Mouse (Mus musculus) CH12.LX (cell line): ENCODE measurements around the gene Gm17079. TPM values are rescaled to one million over a fixed set of nuclear protein-coding genes. Genes with fewer than 3 reads are reported as not detected.

Experiments
- DNase-seq: peaks from one replicate; pipeline ENCODE4 v3.0.0-alpha.2; 2013; ENCODE audit errors: extremely low read depth
- H3K27ac ChIP-seq: 2 replicates; pipeline ENCODE4 v1.5.1; 2012; ENCODE audit warnings: low read depth, mild to moderate bottlenecking, control low read depth, moderate library complexity; ENCODE audit not compliant: insufficient read depth
- H3K27me3 ChIP-seq: replicated peaks from 2 replicates; pipeline ENCODE3; 2012; ENCODE audit warnings: inconsistent platforms
- H3K36me3 ChIP-seq, 2 experiments: replicated peaks in 1 of 2; 2 replicates each; pipeline versions ENCODE3 to v1.6.1; 2012; ENCODE audit warnings: inconsistent platforms in 1 of 2, low read length in 1 of 2, mild to moderate bottlenecking in 1 of 2, mixed read lengths in 1 of 2, moderate library complexity in 1 of 2; ENCODE audit not compliant: control insufficient read depth in 1 of 2, insufficient read depth in 1 of 2
- H3K4me1 ChIP-seq, 2 experiments: 2 replicates each; pipeline ENCODE4 v1.6.1; 2012; ENCODE audit warnings: inconsistent platforms in 1 of 2, moderate library complexity in 1 of 2; ENCODE audit not compliant: insufficient read depth in 2 of 2, control insufficient read depth in 1 of 2
- H3K4me2 ChIP-seq: 2 replicates; pipeline ENCODE4 v1.6.1; 2012; ENCODE audit warnings: low read depth, mild to moderate bottlenecking, control low read depth; ENCODE audit not compliant: poor library complexity, insufficient read depth, severe bottlenecking
- H3K4me3 ChIP-seq, 3 experiments: fragments of 150-350 bp in 1 of 3; sonication (generic) in 1 of 3; replicated peaks in 1 of 3; 2 replicates each; pipeline versions ENCODE3 to v1.5.1; 2011 to 2012; ENCODE audit warnings: low read depth in 2 of 3, low read length in 2 of 3, mild to moderate bottlenecking in 2 of 3, moderate library complexity in 2 of 3, control low read depth in 1 of 3, improper control_type of control experiment in 1 of 3, inconsistent platforms in 1 of 3, mixed read lengths in 1 of 3; ENCODE audit not compliant: poor library complexity in 1 of 3
- H3K79me2 ChIP-seq: replicated peaks from 2 replicates; pipeline ENCODE4 v1.6.1; 2012; ENCODE audit warnings: mild to moderate bottlenecking, moderate library complexity; ENCODE audit not compliant: control insufficient read depth, poor library complexity, insufficient read depth, severe bottlenecking; ENCODE audit errors: extremely low read depth
- H3K9ac ChIP-seq: 2 replicates; pipeline ENCODE4 v1.6.1; 2012; ENCODE audit warnings: low read depth, mild to moderate bottlenecking, control low read depth, moderate library complexity; ENCODE audit not compliant: insufficient read depth
- H3K9me3 ChIP-seq: replicated peaks from 2 replicates; pipeline ENCODE3; 2012; ENCODE audit warnings: low read length, inconsistent platforms, mixed read lengths
- BHLHE40 ChIP-seq: IDR thresholded peaks from 2 replicates; pipeline ENCODE4 v1.6.1; 2011; ENCODE audit warnings: mild to moderate bottlenecking, low read depth, low read length, improper control_type of control experiment
- CHD1 ChIP-seq: IDR thresholded peaks from 2 replicates; pipeline ENCODE4 v1.6.1; 2012; ENCODE audit warnings: low read depth, low read length, improper control_type of control experiment, inconsistent platforms
- CTCF ChIP-seq, 2 experiments: IDR thresholded peaks in 1 of 2; conservative IDR thresholded peaks in 1 of 2; 2 replicates each; pipeline ENCODE4 v1.5.1; 2011 to 2012; ENCODE audit warnings: low read depth in 2 of 2, low read length in 2 of 2, improper control_type of control experiment in 1 of 2, inconsistent platforms in 1 of 2, mild to moderate bottlenecking in 1 of 2, moderate library complexity in 1 of 2
- E2F4 ChIP-seq: IDR thresholded peaks from 2 replicates; pipeline ENCODE4 v1.6.1; 2011; ENCODE audit warnings: low read depth, low read length, improper control_type of control experiment; ENCODE audit not compliant: insufficient replicate concordance
- EP300 ChIP-seq: IDR thresholded peaks from 2 replicates; pipeline ENCODE4 v1.6.1; 2011; ENCODE audit warnings: low read length, improper control_type of control experiment
- ETS1 ChIP-seq: conservative IDR thresholded peaks from 2 replicates; pipeline ENCODE4 v1.6.1; 2012; ENCODE audit warnings: low read depth, mild to moderate bottlenecking, inconsistent platforms, low read length, improper control_type of control experiment, moderate library complexity
- HCFC1 ChIP-seq: IDR thresholded peaks from 2 replicates; pipeline ENCODE4 v1.6.1; 2012; ENCODE audit warnings: low read depth, mild to moderate bottlenecking, inconsistent platforms, low read length, improper control_type of control experiment
- IRF4 ChIP-seq: IDR thresholded peaks from 2 replicates; pipeline ENCODE4 v1.6.1; 2014; ENCODE audit warnings: low read depth, mild to moderate bottlenecking, inconsistent platforms, low read length, improper control_type of control experiment
- MAZ ChIP-seq: IDR thresholded peaks from 2 replicates; pipeline ENCODE4 v1.6.1; 2012; ENCODE audit warnings: low read depth, mild to moderate bottlenecking, inconsistent platforms, low read length, improper control_type of control experiment, moderate library complexity
- MEF2A ChIP-seq: IDR thresholded peaks from 2 replicates; pipeline ENCODE4 v1.6.1; 2014; ENCODE audit warnings: low read depth, mild to moderate bottlenecking, inconsistent platforms, low read length, improper control_type of control experiment, borderline replicate concordance
- NELFE ChIP-seq: IDR thresholded peaks from 2 replicates; pipeline ENCODE4 v1.6.1; 2011; ENCODE audit warnings: low read depth, low read length, improper control_type of control experiment
- PAX5 ChIP-seq: IDR thresholded peaks from 2 replicates; pipeline ENCODE4 v1.6.1; 2012; ENCODE audit warnings: low read length, inconsistent platforms, mixed read lengths
- RCOR1 ChIP-seq: conservative IDR thresholded peaks from 2 replicates; pipeline ENCODE4 v1.6.1; 2012; ENCODE audit warnings: low read depth, mild to moderate bottlenecking, inconsistent platforms, low read length, improper control_type of control experiment
- SMC3 ChIP-seq: IDR thresholded peaks from 2 replicates; pipeline ENCODE4 v1.6.1; 2011; ENCODE audit warnings: low read depth, low read length, improper control_type of control experiment
- TBP ChIP-seq: conservative IDR thresholded peaks from 2 replicates; pipeline ENCODE4 v1.6.1; 2011; ENCODE audit warnings: low read depth, low read length, improper control_type of control experiment
- UBTF ChIP-seq: IDR thresholded peaks from 2 replicates; pipeline ENCODE4 v1.6.1; 2012; ENCODE audit warnings: low read depth, mild to moderate bottlenecking, inconsistent platforms, low read length, improper control_type of control experiment, moderate library complexity
- USF1 ChIP-seq: IDR thresholded peaks from 2 replicates; pipeline ENCODE4 v1.6.1; 2014; ENCODE audit warnings: low read depth, mild to moderate bottlenecking, inconsistent platforms, low read length, improper control_type of control experiment
- dilution Hi-C: fragments of 300-500 bp; cut with MboI; formaldehyde crosslinking; loops from 2 replicates; pipeline ENCODE4 v1.14.3; 2020; ENCODE audit warnings: low sequenced_read_pairs; ENCODE audit not compliant: extremely low pct_unique_long_range_greater_than_20kb, extremely low pct_ligation_motif_present
- in situ Hi-C: fragments of 300-500 bp; cut with MboI; formaldehyde crosslinking; loops from 3 replicates; pipeline ENCODE4 v1.14.3; 2019; ENCODE audit warnings: low sequenced_read_pairs, low pct_ligation_motif_present, low pct_unique_long_range_greater_than_20kb, mixed read lengths
- polyA plus RNA-seq: library from polyadenylated mRNA; unstranded; fragments of >175 nt; gene quantifications from 2 replicates; pipeline ENCODE4 v1.2.1, GENCODE M21; 2012; ENCODE audit warnings: low read depth; ENCODE audit not compliant: insufficient read length
- total RNA-seq, 2 experiments: library from RNA; depleted of rRNA; stranded (reverse); fragments of 300-350 nt in 1 of 2; fragments of >200 nt in 1 of 2; gene quantifications; 2 replicates each; pipeline ENCODE4 v1.2.3; 2012 to 2014

The Gm17079 gene
- total and polyA plus RNA-seq, 3 experiments = not detected

DNA sequence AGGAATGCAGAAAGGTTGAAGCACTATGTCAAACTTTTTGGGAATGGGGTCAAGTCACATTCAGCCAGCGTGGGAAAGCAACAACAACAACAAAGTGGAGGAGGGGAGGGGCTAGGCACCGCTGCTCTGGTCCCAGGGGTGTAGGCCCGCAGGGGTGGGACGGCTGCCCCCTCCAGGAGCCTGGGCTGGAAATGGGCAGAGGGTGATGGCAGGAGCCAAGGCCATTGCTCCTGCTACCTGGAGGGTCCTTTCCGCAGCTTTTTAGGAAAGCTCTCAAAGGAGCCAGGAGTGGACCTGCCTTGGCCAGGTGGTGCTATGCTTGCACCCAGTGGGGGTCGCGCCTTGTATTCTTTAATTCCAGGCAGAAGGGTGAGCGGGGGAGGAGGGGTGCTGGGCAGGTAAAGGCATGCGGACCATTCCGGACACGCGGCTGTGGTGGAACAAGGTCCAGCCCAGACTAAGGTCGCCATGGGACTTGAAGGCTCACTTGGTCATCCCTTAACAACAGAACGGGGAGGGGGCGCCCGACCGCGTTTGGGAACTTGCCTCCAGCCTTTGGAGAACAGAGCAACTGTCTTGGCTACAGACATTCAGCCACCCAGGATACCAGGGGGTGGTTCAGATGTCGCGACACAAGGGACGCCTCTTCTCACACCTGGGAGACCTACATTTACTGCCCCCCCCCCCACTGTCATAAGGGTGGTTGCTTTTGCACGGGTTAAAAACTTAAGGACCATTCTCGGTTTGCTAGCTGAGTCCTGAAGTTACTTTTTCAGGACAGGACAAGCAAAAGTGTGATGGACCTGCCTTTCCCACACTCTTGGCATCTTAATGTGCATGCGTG is 44.1 kb upstream of the Gm17079 start:
- Histone ChIP-seq H3K4me2 (no peak overlapping the region), H3K9ac (no peak overlapping the region), H3K36me3 (peaks cover 0 to 5% of the 10 kb centered on the region in 2 experiments), H3K79me2 (no peaks in the 10 kb centered on the region), H3K27me3 (no peaks in the 10 kb centered on the region), H3K9me3 (no peaks in the 10 kb centered on the region)
- DNase-seq = no peak
- no peak for TF ChIP-seq SMC3
- TF ChIP-seq, all 38 proteins: peak for 0
- H3K27ac ChIP-seq = no peak overlapping the region
- dilution Hi-C loops = no loop called here
- in situ Hi-C loops = no loop called here
- H3K4me3 ChIP-seq = no peak overlapping the region
- peaks cover 0 to 3% of the 10 kb centered on the region in 2 experiments; a peak in 1 of 4 replicates for H3K4me1 ChIP-seq

DNA sequence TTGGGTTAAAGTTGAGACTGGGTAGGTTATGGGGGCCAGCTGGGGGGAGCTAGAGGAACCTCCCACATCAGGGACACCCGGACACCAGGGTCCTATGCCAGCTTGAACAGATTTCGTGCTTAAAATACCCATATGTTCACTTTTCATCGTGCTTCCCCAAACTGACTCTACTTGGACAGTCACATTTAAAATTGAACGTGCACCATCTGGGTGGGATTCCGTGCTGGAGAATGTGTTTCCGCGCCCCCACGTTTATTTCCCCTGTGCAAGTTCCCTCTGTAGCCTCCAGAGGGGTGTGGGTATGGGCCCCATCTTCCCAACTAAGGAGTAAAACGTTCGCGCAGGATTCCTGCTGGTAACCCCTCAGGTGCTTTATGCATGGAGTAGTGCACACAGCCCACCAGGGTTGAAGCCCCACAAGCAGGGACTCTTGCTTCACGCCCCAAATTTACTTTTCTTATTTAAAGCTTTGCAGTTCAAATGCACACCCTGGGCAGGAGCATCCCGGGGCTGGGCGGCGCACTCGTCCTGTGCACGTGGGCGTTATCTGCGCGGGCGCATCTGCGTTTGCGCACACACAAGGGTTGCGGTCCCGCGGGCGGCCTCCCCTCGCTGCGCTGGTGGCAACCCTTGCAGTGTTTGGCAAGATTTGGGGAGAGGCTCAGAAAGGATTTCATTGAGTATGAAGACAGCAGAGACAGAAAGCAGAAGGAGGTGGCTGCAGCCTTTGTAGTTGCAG is 43.3 kb upstream of the Gm17079 start:
- Histone ChIP-seq H3K27ac (no peak overlapping the region), H3K4me3 (no peak overlapping the region), H3K79me2 (no peaks in the 10 kb centered on the region), H3K4me2 (no peak overlapping the region), H3K4me1 (peaks cover 0 to 3% of the 10 kb centered on the region in 2 experiments; a peak in 1 of 4 replicates)
- in situ Hi-C loops = no loop called here
- no peak for DNase-seq
- no peak for TF ChIP-seq ETS1
- TF ChIP-seq EP300 = no peak
- TF ChIP-seq PAX5 = no peak
- no peak for TF ChIP-seq MAZ
- no peak for TF ChIP-seq HCFC1
- TF ChIP-seq E2F4 = no peak
- TF ChIP-seq BHLHE40 = no peak
- TF ChIP-seq NELFE = no peak
- no peak for TF ChIP-seq USF1
- no peak for TF ChIP-seq RCOR1
- no peak for TF ChIP-seq CTCF (conservative IDR thresholded peaks at IDR 0.05 in 1 of 2, IDR thresholded peaks at IDR 0.05 in 1 of 2; ENCODE audit: low read depth in 2 of 2, low read length in 2 of 2)
- no peak for TF ChIP-seq CHD1
- no peak for TF ChIP-seq MEF2A
- no peak for TF ChIP-seq UBTF
- TF ChIP-seq TBP = no peak
- TF ChIP-seq IRF4 = no peak
- TF ChIP-seq, all 38 proteins: peak for 0
- peaks cover 0 to 5% of the 10 kb centered on the region in 2 experiments for H3K36me3 ChIP-seq
- no peaks in the 10 kb centered on the region for H3K9me3 ChIP-seq
- no peak overlapping the region for H3K9ac ChIP-seq
- H3K27me3 ChIP-seq = no peaks in the 10 kb centered on the region
- dilution Hi-C loops = no loop called here
